Mouse (Mus musculus) WW6 (cell line): Measurements from ENCODE around the gene Olfr641.

Source experiments
- DNase-seq: peaks from one replicate; pipeline ENCODE4 v3.0.0-alpha.2; 2013; ENCODE audit warnings: low read depth, low spot score

The Olfr641 gene

GRCm38 (mm10) chr7:104035145-104035544 lies at the start of gene Olfr641:
TSS of gene Olfr641 (plus strand) at chr7:104035445.
- DNase-seq, result no peak

GRCm38 (mm10) chr7:103998446-103998845 lies 36.8 kb upstream of the Olfr641 start, which contains the start of gene Olfr638:
TSS of gene Olfr638 (plus strand) at chr7:103998746.
- DNase-seq, result no peak

GRCm38 (mm10) chr7:103999124-103999523 lies 36.1 kb upstream of the Olfr641 start:
- no peak for DNase-seq

- no peak for DNase-seq
Observed at GRCm38 (mm10) chr7:104017203-104017602, 18.0 kb upstream of the Olfr641 start, which contains the start of gene Olfr639. TSS of gene Olfr639 (minus strand) at chr7:104017303.

- DNase-seq, result no peak
Observed at GRCm38 (mm10) chr7:104018953-104019352, 16.3 kb upstream of the Olfr641 start.

- no peak for DNase-seq
Observed at GRCm38 (mm10) chr7:104021651-104022050, 13.6 kb upstream of the Olfr641 start.

- no peak for DNase-seq
Observed at GRCm38 (mm10) chr7:104025473-104025872, 9.8 kb upstream of the Olfr641 start, which contains the start of gene Olfr640. TSS of gene Olfr640 (minus strand) at chr7:104025573.

GRCm38 (mm10) chr7:104026978-104027377 lies 8.3 kb upstream of the Olfr641 start:
- no peak for DNase-seq

- no peak for DNase-seq
Observed at GRCm38 (mm10) chr7:104050745-104051144, 15.5 kb downstream of the Olfr641 start.

- no peak for DNase-seq
Observed at GRCm38 (mm10) chr7:104052566-104052965, 17.3 kb downstream of the Olfr641 start, which contains the start of gene Olfr642. TSS of gene Olfr642 (minus strand) at chr7:104052666.

- no peak for DNase-seq
Observed at GRCm38 (mm10) chr7:104059215-104059614, 24.0 kb downstream of the Olfr641 start.

GRCm38 (mm10) chr7:104061345-104061744 lies 26.1 kb downstream of the Olfr641 start, which contains the start of gene 4930516K23Rik:
TSS of gene 4930516K23Rik (minus strand) at chr7:104061445.
- DNase-seq, result no peak

GRCm38 (mm10) chr7:104071769-104072168 lies 36.5 kb downstream of the Olfr641 start, which contains the start of gene Olfr644:
TSS of gene Olfr644 (minus strand) at chr7:104071869.
- no peak for DNase-seq

- no peak for DNase-seq
Observed at GRCm38 (mm10) chr7:104085365-104085764, 50.1 kb downstream of the Olfr641 start, which contains the start of gene Olfr645. TSS of gene Olfr645 (minus strand) at chr7:104085465.
